Mouse (Mus musculus): ENCODE data around the gene Gnpat. TPM values are rescaled to one million over a fixed set of nuclear protein-coding genes. Genes with fewer than 3 reads are reported as not detected.

Gene Gnpat
- total and polyA plus RNA-seq, 3 experiments = 74.3 to 637 (median 117) TPM

DNA sequence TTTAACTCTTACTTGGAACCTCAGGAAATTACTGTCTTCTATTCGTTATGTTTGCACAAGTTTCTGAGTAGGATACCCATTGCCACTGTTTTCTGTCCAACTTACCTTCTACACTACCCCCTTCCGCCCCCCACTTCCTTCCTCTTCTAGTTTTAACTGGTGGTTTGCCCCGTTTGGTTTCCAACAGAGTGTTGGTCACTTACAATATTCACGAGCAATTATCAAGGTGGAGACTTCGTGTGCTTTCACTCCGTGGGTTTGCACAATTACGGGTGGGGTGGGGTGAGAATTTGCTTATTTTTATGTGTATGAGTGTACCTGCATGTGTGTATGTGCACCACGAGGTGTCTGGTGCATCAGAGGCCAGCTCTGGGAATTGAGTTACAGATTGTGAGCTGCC lies 896 bp downstream of the Gnpat start:
- Histone ChIP-seq H3K27ac (ENCODE audit: control insufficient read depth, low read depth, low read length) (peak overlapping the region; percentile 70), H3K36me3 (ENCODE audit: control insufficient read depth in 1 of 2, insufficient read depth in 2 of 2, low read length in 2 of 2) (peaks cover 4 to 48% of the 10 kb centered on the region in 2 experiments; a peak in 3 of 4 replicates), H3K9ac (ENCODE audit: control insufficient read depth, low read depth, low read length, poor library complexity, severe bottlenecking) (peak overlapping the region; percentile 97), H3K9me3 (replicated peaks; ENCODE audit: insufficient read depth, low read length) (no peaks in the 10 kb centered on the region), H3K27me3 (ENCODE audit: control insufficient read depth in 1 of 2, insufficient read depth in 2 of 2, low read length in 2 of 2) (no peaks in the 10 kb centered on the region), H3K4me3 (ENCODE audit: control insufficient read depth in 1 of 2, insufficient read depth in 1 of 2, low read depth in 2 of 2, low read length in 2 of 2) (peak overlapping the region; percentile 81 to 96), H3K4me1 (ENCODE audit: control insufficient read depth in 1 of 2, insufficient read depth in 2 of 2, low read length in 2 of 2) (peaks cover 26 to 48% of the 10 kb centered on the region in 2 experiments), H3K79me2 (ENCODE audit: control insufficient read depth, insufficient read depth, low read length, poor library complexity) (peaks cover 74% of the 10 kb centered on the region)
- DNase-seq (ENCODE audit: low read depth, low spot score) = peak; percentile 73
- TF ChIP-seq MAFK (IDR thresholded peaks at IDR 0.05; ENCODE audit: borderline replicate concordance, low read depth, low read length) (no peak), MAX (IDR thresholded peaks at IDR 0.05; ENCODE audit: low read length) (peak; percentile 70), ELF1 (IDR thresholded peaks at IDR 0.05; ENCODE audit: low read depth, low read length) (0 out of 2 replicates have a peak, but pooled peaks have one; percentile 7), KAT2A (conservative IDR thresholded peaks at IDR 0.05; ENCODE audit: low read depth, low read length) (no peak), E2F4 (IDR thresholded peaks at IDR 0.05; ENCODE audit: borderline replicate concordance, low read depth, low read length) (no peak), CTCF (IDR thresholded peaks at IDR 0.05 in 2 of 3, conservative IDR thresholded peaks at IDR 0.05 in 1 of 3; ENCODE audit: control insufficient read depth in 1 of 3, insufficient read depth in 1 of 3, low read depth in 2 of 3, low read length in 3 of 3, poor library complexity in 1 of 3, severe bottlenecking in 1 of 3) (no peak), MYC (IDR thresholded peaks at IDR 0.05; ENCODE audit: low read depth, low read length) (peak; percentile 85), POLR2AphosphoS2 (IDR thresholded peaks at IDR 0.05; ENCODE audit: low read length) (no peak), POLR2A (IDR thresholded peaks at IDR 0.05; ENCODE audit: control insufficient read depth in 1 of 2, insufficient read depth in 1 of 2, low read depth in 1 of 2, low read length in 2 of 2, poor library complexity in 1 of 2) (peak in 1 of 2 experiments; percentile 43; a peak in 2 of 4 replicates), RCOR1 (IDR thresholded peaks at IDR 0.05; ENCODE audit: low read depth, low read length) (no peak), BHLHE40 (IDR thresholded peaks at IDR 0.05; ENCODE audit: borderline replicate concordance, low read depth, low read length) (no peak), TBP (IDR thresholded peaks at IDR 0.05; ENCODE audit: low read depth, low read length) (peak; percentile 64), MXI1 (IDR thresholded peaks at IDR 0.05; ENCODE audit: low read depth, low read length) (peak; percentile 65; the same call in 1 of the 2 replicates), ETS1 (IDR thresholded peaks at IDR 0.05; ENCODE audit: low read depth, low read length) (no peak; the same call in 1 of the 2 replicates), ZC3H11A (IDR thresholded peaks at IDR 0.05; ENCODE audit: low read depth, low read length) (no peak), POLR2AphosphoS5 (IDR thresholded peaks at IDR 0.05; ENCODE audit: borderline replicate concordance, low read depth, low read length) (no peak), SMC3 (IDR thresholded peaks at IDR 0.05; ENCODE audit: low read depth, low read length) (no peak), RAD21 (IDR thresholded peaks at IDR 0.05; ENCODE audit: low read depth, low read length) (no peak), ZKSCAN1 (IDR thresholded peaks at IDR 0.05; ENCODE audit: low read depth, low read length) (no peak), ZNF384 (IDR thresholded peaks at IDR 0.05; ENCODE audit: low read depth, low read length) (peak; percentile 40; the same call in 1 of the 2 replicates), TCF12 (IDR thresholded peaks at IDR 0.05; ENCODE audit: low read depth, low read length) (no peak), MAZ (IDR thresholded peaks at IDR 0.05; ENCODE audit: low read depth, low read length) (peak; percentile 69; the same call in 1 of the 2 replicates), NRF1 (IDR thresholded peaks at IDR 0.05; ENCODE audit: insufficient read depth, low read depth, low read length, poor library complexity, severe bottlenecking) (no peak), TAL1 (IDR thresholded peaks at IDR 0.05; ENCODE audit: low read length) (no peak), NELFE (IDR thresholded peaks at IDR 0.05; ENCODE audit: low read depth, low read length) (no peak; the same call in 1 of the 2 replicates), MYB (IDR thresholded peaks at IDR 0.05; ENCODE audit: low read depth, low read length) (no peak), HCFC1 (IDR thresholded peaks at IDR 0.05; ENCODE audit: low read depth, low read length) (no peak), ZMIZ1 (IDR thresholded peaks at IDR 0.05; ENCODE audit: low read depth, low read length) (no peak), CHD1 (IDR thresholded peaks at IDR 0.05; ENCODE audit: low read depth, low read length) (no peak; the same call in 1 of the 2 replicates), MEF2A (IDR thresholded peaks at IDR 0.05; ENCODE audit: extremely low read depth, insufficient replicate concordance, low read depth, low read length, poor library complexity, severe bottlenecking) (no peak), USF2 (IDR thresholded peaks at IDR 0.05; ENCODE audit: borderline replicate concordance in 1 of 2, insufficient read depth in 1 of 2, low read depth in 1 of 2, low read length in 2 of 2) (no peak), UBTF (IDR thresholded peaks at IDR 0.05; ENCODE audit: borderline replicate concordance, insufficient read depth, low read depth, low read length) (no peak), CHD2 (IDR thresholded peaks at IDR 0.05; ENCODE audit: low read length) (no peak), EP300 (IDR thresholded peaks at IDR 0.05; ENCODE audit: low read depth in 1 of 2, low read length in 2 of 2) (peak; percentile 23 to 56; a peak in 2 of 4 replicates), GABPA (IDR thresholded peaks at IDR 0.05; ENCODE audit: low read depth, low read length) (no peak), USF1 (IDR thresholded peaks at IDR 0.05; ENCODE audit: low read depth, low read length) (no peak), GATA1 (IDR thresholded peaks at IDR 0.05; ENCODE audit: low read depth, low read length) (no peak)

Measured in MEL (cell line).